Mouse (Mus musculus) cerebellum, postnatal 14 days (tissue): ENCODE results near the gene D130043K22Rik.
"Not testable (repeated sequence)": the region's sequence is repeated elsewhere in the genome, so short reads cannot be mapped to it uniquely, and the experiment has no call there.

ENCODE experiments used
- DNase-seq, 2 experiments: peaks; one replicate each; pipeline ENCODE4 v3.0.0; 2021; ENCODE audit warnings: mixed read lengths in 2 of 2

D130043K22Rik gene

DNA sequence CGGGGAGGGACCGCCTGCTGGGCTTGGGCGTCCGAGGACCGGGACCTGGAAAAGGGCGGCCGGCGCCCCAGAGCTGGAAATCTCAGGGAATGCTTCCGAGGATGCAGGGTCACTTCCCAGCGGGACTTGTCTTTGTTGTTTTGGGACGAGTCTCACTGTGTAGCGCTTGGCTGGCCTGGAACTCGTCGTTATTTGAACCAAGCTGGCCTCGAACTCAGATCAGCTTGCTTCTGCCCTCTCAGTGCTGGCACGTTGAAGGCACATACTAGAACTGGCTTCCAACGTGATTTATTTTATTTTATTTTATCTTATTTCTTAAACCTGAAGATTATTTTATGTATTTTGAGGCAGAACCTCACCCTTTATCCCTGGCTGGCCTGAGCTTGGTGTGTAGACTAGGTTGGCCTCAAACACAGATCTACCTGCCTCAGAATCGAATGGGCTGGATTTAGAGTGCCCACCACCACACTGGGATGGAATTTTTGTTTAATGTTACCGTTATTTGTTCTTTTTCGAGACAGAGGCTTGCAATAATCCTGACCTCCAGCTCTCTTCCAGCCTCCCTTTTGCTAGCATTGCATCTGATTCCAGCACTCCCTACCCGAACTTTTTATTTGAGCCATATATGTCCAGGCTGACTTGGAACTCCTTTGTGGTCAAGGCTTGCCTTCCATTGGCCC, 12.7 kb upstream of the D130043K22Rik start:
- no peak for DNase-seq

DNA sequence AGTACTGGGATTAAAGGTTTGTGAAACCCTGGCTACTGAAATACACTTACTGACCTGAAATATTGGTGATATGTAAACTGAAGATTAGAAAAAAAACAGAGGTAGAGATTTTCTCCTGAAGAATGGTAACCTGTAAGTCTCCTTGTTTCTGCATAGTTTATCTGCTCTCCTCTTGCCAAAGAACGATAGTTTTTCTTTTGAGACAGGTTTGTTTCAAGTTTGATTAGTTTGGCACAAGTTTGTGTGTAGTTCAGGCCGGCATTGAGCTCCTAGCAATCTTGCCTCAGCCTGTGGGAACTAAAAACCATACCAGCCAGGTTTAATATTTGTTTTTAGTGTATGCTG, 12.2 kb upstream of the D130043K22Rik start:
- no peak for DNase-seq

DNA sequence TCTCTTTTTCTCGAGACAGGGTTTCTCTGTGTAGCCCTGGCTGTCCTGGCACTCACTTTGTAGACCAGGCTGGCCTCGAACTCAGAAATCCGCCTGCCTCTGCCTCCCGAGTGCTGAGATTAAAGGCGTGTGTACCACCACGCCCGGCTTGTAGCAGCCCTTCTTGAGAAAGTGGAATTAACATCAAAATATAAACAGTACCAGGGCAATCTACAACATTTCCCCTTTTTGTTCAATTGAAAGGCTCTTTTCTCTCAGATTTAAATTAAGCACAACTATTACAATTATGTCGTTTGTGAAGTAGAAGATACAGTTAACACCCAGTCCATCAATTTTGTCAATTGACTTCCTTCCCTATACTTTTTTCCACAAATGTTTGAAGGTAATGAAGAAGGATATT, 7.2 kb upstream of the D130043K22Rik start:
- not testable (repeated sequence) for DNase-seq

DNA sequence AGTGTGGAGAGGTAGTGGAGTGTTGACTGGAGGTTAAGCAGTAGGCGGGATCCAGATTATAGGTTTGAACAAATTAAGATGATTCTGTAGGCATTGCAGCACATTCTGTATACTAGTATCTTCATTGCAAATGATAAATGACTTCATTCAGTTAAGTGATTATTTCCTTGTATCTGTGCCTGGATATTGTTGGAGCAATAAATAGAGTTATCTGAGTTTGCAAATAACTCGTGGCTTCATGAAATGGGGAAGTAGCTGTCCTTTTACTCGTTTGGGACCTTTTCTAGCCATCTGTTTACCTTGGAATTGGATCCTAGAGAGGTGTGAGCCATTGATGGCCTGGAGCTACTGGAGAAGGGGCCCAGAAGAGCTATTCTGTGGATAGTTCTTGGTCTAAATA, 5.1 kb upstream of the D130043K22Rik start:
- DNase-seq = no peak

DNA sequence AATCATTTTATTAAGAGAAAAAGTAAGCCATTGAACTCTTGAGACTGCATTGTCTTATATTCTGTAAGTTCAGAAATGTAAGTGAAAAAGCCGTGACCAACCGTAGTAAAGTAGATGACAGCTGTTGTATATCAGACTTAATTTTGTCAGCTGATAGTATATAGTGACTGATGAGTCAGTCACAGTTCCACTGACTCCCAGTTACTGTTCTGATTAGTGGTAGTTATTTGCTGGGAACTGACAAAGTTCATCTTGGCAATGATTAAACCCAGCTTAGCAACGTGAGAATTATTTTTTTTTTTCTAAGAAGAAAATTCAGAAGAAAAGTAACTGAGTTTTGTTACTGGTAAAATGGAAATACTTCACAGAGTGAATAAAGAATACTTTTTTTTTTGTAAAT, 3.2 kb upstream of the D130043K22Rik start:
- DNase-seq = no peak

DNA sequence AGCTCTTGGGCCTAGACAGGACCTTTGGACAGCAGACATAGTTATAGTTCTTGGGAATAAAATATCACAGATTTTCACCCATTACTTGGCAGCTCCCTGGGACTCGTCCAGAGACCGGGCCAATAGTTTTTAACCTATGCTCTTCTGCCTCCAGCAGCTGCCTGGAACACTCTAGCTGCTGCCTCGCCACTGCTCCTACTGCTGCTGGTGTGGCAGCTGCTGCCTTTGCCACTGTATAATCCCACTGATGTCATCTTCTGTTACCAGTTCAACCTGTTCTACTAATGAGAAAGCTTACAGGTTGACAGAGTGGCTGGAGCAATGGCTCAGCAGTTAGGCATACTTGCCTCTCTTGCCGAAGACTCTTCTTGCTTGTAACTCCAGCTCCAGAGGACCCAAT, 4.4 kb downstream of the D130043K22Rik start:
- no peak for DNase-seq

DNA sequence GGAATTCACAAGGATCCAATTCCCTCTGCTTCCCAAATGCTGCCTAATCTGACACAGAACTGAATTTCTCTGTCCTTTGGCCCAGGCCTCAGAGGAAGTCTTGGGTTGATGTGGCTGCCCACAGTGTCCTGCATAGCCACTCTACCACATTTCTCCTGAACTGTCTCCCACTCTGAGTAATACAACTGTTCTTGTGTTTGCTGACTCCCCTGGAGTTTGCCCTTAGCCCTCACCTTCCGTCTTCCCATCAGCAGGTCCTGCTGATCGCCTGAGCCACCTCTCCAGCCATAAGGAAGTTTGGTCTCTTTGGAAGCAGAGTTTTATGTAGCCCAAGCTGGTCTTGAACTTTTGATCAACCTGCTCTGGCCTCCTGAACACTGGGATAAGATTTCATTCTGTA, 7.1 kb downstream of the D130043K22Rik start:
- DNase-seq = no peak

DNA sequence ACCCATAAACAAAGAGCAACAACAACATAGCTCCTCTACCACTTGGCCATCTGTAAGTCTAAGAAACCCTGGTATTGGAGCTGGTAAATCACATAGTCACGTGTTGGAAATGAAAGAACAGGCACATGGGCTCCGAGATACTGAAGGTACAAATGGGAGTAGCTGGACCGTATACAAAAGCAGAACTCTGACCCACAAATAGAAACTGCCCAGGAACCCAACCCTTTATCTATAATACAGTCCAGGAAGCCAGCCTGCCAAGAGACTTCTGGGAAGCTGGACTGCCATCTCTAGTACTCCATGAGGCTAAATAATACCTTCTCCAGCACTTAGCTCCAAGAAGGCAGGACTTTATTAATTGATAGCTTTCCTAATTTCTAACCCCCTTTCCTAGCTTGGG, 7.6 kb downstream of the D130043K22Rik start:
- DNase-seq = no peak

DNA sequence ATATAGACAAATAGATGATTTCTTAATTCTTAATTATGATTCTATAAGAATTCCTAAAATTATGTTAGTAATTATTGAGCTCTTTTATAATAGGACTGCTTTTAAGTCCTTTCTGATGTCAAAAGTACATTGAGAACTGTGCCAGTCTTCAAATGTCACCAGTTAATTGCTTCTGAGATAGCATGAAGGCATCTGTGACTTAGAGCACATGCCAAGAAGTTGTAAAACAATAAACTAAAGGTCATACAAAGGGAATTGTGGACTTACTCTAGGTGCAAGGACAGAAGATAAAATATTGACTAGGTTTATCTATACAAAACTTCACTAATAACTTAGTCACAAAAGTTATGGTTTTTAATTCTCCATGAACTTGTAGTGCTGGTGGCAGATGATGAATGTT, 14.2 kb downstream of the D130043K22Rik start:
- DNase-seq = no peak

DNA sequence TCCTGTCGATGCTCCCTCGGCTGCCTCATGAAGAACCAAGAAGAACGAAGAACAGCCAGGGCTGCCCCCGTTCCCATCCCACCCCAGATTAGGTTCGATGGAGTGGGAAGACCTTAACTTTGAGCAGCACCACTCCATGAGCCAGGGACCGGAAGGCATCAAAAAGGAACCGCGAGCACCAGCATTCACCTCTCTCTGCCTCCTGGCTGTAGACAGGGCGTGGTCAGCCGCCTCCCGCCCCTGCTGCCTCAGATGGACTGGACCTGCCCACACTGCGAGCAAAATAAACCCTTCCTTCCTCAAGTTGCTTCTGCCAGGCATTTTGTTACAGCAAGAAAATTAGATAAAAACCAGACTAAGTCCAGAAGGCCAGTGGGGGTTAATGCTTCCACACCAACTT, 16.1 kb downstream of the D130043K22Rik start:
- DNase-seq = no peak

DNA sequence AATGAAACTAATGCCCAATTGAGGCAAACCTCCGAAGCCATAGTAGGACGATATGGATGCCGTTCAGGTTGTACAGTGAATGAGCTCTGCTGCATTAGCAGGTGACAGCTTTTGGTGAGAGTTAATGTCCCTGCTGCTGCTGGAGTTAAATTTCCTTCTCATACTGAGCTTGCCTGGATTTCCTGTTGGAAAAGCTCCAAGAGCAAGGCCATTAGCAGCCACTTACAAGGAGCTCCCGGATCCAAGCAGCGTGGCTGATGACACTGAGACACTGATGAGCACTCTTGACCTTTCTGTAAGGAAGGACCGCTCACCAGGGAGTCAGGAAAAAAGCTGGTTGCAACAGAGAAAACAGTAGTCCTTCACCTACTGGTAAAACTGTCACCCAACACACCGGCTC, 17.1 kb downstream of the D130043K22Rik start:
- DNase-seq = no peak

DNA sequence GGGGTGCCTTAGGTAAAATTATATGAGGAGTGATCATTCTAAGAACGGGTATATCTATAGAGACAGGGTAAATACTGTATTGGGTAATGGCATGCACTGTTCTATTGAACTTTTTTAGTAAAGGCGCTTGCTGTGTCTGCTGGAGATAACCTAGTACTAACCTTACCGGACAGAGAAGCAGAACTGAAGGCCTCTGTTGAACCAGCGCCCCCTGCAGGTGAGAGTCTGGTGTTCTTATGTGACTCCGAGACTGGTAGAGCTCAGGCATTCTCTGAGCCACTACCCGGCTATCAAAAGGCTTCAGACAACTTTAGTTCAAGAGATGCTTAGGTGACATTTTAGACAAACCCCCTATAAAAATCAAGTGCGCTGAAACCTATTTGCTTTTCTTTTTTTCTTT, 17.6 kb downstream of the D130043K22Rik start:
- DNase-seq = peak; percentile 50 to 73

DNA sequence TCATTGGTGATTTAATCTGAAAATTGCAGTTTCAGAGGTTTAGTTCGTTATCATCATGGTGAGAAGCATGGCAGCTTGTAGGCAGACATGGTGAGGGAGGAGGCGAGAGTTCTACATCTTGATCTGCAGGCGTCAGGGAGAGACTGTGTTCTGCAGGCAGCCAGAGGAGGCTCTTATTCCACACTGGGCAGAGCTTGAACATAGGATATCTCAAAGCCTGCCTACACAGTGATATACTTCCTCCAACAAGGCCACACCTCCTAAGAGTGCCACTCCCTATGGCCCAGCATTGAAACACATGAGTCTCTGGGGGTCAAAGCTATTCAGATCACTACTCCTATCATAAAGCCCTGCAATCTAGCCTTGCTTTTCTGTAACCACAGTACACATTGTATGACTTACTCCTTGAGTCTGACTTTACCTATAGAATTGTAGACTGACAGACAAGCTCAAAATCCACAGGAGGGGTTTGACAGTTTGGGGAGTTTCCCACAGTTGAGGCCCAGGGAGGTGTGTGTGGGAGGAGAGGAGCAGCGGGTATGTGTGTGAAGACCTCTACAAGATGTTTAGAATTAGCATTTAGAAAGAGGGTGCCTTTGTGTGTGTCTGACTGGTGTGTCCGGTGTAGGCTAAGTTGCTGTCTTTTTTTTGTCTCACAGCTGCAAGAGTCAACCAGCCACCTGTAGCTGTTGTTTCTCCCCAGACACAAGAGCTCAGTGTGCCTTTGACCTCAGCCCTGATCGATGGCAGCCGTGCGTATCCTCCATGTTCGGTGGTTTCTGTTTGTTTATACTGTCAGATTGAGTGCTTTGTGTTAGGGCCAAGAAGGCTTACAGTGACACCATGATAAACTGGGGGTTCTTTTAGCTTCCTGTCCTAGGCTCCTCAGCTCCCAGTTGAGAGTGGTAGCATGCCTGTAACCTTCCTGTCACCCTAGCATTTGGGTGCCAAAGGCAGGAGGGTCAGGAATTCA, 21.8 kb downstream of the D130043K22Rik start:
- DNase-seq = no peak

DNA sequence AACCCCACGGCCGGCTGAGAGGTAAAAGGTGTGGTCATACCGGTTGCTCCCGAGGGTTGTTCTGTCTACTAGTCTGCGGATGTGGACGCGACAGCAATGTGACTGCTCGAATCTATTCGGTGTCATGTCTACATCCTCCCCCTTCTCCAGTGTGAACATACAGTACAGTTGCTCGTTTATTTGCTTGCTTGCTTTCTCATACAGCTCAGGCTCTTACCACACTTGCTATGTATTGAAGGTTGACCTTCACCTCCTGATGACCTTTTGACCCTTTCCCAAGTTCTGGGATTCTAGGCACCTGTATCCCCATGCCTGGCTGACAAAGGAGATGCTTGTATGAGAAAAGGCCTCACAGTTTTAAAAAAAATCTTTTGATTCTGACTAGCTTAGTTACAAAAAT, 22.9 kb downstream of the D130043K22Rik start:
- no peak for DNase-seq

DNA sequence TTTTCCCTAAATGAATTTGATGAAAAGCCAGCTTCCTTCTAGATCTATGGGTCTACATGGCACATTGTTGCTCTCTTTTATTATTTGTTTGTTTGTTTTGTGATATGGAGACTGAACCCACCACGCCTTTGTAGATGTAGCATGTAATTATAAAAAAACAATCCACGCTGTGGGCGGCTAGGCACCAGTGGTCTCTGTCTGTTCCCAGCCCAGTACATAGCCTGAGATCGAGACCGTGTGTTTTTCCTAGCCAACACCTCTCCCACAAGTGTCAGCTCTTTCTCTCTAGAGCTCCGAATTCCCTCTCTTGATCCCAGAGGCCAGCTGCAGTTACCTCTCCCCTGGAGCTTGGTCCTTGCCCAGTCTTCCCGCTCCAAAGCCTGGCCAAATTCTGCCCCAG, 23.3 kb downstream of the D130043K22Rik start:
- DNase-seq = no peak

DNA sequence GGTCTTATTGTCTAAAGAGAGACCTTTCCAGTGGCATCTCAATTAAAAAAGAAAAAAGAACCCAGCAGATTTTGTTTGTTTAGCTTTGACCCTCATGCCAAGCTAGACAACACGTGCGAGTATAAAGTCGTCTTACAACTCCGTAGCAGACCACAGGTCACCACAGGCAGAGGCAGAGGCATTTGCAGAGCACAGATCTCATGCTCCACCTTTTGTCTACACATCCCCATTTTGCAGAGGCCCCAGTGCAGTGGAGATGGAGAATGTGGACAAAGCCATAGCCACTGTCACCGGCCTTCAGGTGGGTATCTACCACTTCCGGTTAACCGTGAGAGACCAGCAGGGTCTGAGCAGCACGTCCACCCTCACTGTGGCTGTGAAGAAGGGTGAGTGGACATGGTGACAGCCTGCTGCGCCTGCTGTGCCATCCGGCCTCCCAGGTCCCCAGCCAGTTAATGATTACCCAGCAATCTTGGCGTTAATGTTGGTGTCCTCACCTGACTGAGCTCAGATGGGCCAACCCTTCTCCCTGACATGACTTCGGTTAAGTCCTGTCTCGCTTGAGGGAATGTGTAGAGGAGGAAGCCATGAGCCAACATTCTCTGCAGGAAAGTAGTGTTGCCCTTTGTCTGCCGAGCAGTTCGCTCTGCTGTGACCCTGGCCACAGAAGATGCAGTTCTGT, 34.6 kb downstream of the D130043K22Rik start:
- DNase-seq = no peak

DNA sequence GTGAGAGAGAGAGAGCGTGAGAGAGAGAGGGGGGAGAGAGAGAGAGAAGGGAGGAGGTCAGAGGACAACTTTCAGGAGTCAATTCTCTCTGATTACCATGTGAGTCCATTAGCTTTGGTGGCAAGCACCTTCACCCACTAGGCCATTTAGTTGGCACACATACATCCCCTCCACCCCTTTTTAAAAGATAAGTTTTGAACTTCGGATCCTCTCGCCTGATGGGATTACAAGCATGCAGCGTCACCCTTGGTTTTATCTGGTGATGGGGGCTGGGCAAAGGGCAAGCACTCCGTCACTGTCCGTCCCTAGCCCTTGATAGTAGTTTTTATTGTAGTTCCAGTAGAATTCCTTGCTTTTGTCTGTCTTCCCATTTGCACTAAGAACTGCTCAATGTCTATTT, 35.3 kb downstream of the D130043K22Rik start:
- no peak for DNase-seq

DNA sequence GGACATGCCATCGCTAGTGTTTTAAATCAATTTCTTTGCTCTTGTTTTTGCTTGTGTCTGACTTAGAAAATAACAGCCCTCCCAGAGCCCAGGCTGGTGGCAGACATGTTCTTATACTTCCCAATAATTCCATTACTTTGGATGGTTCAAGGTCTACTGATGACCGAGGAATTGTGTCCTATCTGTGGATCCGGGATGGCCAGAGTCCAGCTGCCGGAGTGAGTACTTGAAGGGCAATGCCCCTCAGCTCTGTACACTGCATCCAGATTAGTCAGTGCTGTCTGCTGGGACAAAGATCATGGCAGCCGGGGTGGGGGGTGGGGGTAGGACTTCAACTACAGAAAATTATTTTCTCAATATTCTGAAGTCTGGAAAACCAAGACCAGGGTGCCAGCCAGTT, 35.8 kb downstream of the D130043K22Rik start:
- no peak for DNase-seq

DNA sequence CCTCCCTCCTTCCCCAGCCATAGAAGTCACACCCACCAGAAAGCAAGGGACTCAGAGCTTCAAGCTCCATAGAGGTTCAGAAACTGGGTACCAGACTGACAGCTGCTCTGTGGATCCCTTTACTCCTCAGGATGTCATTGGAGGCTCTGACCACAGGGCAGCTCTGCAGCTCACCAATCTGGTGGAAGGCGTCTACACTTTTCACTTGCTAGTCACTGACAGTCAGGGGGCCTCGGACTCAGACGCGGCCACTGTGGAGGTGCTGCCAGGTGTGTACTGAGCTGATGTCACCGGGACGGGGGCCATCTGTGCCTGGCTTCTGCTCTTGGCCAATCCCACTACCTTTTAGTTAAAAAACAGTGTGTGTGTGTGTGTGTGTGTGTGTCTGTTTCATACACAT, 37.5 kb downstream of the D130043K22Rik start:
- DNase-seq = peak; percentile 15 to 25

DNA sequence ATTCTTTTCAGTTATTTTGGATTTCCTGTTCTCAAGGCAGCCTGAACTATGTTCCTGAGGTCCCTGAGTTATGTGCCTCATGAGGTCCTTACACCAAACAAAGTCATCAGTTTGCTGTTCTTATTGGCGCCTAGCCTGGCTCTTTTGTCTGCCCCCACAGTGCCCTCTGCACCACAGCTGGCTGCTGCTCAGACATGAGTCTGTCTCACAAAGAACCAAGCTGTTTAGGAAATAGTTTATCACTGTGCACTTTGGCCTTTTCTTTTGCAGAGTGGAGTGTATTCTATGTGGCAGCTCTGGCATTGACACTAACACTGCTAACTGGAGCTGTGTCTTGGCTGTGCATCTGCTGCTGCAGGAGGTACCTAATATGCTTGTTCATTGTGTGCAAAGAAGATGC, 44.6 kb downstream of the D130043K22Rik start:
- DNase-seq = no peak

DNA sequence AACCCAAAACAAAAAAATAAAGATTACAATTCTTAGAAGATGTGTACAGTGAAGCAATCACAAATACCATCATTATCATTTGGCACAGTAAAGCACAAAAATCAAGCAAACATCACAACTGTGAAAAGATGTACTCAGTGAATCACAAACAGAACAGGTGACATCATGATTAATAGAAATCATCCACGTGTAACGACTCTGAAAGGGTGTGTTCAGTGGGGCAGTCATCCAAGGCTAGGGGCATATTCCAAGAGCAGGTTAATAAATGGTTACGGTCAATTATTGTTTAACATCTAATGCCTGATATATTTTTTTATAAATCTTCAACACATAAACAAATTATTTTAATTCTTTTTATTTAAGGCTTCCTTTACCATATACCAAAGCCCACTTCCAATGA, 47.6 kb downstream of the D130043K22Rik start:
- no peak for DNase-seq

DNA sequence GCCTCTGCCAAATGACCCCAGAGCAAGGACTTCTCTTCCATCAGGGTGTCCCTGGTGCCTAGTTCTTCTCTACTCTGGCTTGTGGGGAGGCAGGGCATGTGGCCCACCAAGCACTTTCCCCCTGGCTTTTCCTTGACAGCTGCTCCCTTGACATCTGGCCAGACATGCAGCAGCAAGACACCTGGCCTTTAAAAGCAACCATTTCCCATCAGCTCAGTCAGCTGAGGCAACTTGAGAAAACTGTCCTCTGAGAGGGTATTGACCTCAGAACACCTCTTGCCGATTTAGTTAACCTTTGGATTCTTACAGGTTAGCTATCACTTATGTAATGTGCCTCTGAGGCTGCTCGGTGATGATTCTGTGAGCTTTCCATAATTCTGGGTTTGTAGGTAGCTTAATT, 48.9 kb downstream of the D130043K22Rik start:
- DNase-seq = no peak

DNA sequence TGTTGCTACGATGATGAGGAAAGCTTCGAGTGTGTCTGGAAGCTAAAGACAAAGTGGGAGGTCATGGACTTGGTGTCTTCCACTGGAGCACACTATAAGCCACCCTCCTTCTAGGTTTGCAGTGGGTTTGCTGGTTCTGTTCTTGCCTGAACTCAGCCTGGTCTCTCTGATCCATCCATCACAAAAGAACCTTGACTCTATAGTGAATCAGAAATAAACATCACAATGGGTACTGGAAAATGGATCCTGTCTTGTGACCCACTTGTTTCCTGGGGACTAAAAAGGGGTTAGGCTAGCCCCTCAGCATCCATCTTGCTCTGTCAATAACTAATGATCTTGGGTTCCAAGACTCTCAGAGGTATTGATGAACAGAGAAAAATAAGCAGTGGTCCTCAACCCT, 57.0 kb downstream of the D130043K22Rik start:
- no peak for DNase-seq

DNA sequence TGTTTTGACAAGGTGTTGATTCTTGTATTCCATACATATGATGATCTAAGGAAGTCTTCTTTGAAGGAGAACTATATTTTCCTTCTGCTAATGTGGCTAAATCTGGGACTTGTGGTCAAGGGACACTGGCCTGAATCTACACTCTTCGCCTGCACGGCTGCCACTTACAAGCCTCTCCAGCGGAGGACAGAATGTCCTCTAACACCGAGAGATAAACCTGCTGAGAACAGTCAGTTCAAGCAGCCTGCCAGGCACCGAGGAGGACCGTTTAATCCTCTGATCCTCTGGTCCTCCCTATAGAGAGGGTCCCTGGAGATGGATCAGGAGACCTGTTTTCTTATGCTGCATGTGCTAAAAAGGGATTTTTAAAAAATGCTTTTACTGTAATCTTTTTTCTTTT, 58.5 kb downstream of the D130043K22Rik start:
- no peak for DNase-seq
